Mouse (Mus musculus) liver, adult 10 weeks (tissue): ENCODE data around the gene Zswim5. TPM values are rescaled to one million over a fixed set of nuclear protein-coding genes. Genes with fewer than 3 reads are reported as not detected.

Experiments used
- polyA plus RNA-seq: library from polyadenylated mRNA; stranded (reverse); fragments of 350-450 nt; fragmentation: Illumina TruSeq; extraction: RNeasy Lipid Tissue Mini Kit (QIAGEN cat#74804); gene quantifications from one replicate; pipeline ENCODE4 v1.2.3, GENCODE M21; 2014; ENCODE audit warnings: low read depth, low replicate concordance

The Zswim5 gene
- polyA plus RNA-seq, result 0.74 TPM

GRCm38 (mm10) chr4:116876995-116877728 lies at the start of gene Zswim5:
Zswim5 (plus strand) TSS chr4:116877376.

GRCm38 (mm10) chr4:116993672-116994621 lies 116.8 kb downstream of the Zswim5 start, which contains the start of gene Urod:
Urod (minus strand) TSS chr4:116994413.

GRCm38 (mm10) chr4:116995131-116995797 lies 118.1 kb downstream of the Zswim5 start, which contains the start of gene Hectd3:
Hectd3 (plus strand) TSS chr4:116995317.

GRCm38 (mm10) chr4:117019206-117020134 lies 142.3 kb downstream of the Zswim5 start, which contains the start of gene Eif2b3:
Eif2b3 (plus strand) TSS chr4:117019402.

Other genes starting within 250 kb of the Zswim5 start
- 33.0 TPM for gene Nasp, start 249.4 kb upstream of the Zswim5 start, polyA plus RNA-seq
- gene Akr1a1, start 225.7 kb upstream of the Zswim5 start, polyA plus RNA-seq, result 415 TPM
- gene Prdx1, start 191.8 kb upstream of the Zswim5 start, polyA plus RNA-seq, result 5,000 TPM
- 20.8 TPM for gene Mmachc, start 169.0 kb upstream of the Zswim5 start, polyA plus RNA-seq
- gene Ccdc163, start 168.9 kb upstream of the Zswim5 start, polyA plus RNA-seq, result 9.7 TPM
- 6.9 TPM for gene Tesk2, start 156.4 kb upstream of the Zswim5 start, polyA plus RNA-seq
- 3.3 TPM for gene Toe1, start 69.7 kb upstream of the Zswim5 start, polyA plus RNA-seq
- not detected for gene Mutyh, start 69.7 kb upstream of the Zswim5 start, polyA plus RNA-seq
- not detected for gene Hpdl, start 55.7 kb upstream of the Zswim5 start, polyA plus RNA-seq
- 15.4 TPM for gene Urod, start 117.0 kb downstream of the Zswim5 start, polyA plus RNA-seq
- 7.8 TPM for gene Hectd3, start 117.9 kb downstream of the Zswim5 start, polyA plus RNA-seq
- gene Eif2b3, start 142.0 kb downstream of the Zswim5 start, polyA plus RNA-seq, result 10.9 TPM
- not detected for gene Ptch2, start 218.7 kb downstream of the Zswim5 start, polyA plus RNA-seq
- gene Btbd19, start 248.3 kb downstream of the Zswim5 start, polyA plus RNA-seq, result 0.32 TPM
- gene Tctex1d4, start 249.4 kb downstream of the Zswim5 start, polyA plus RNA-seq, result not detected